Mouse (Mus musculus) layer of hippocampus, adult 18-20 months (tissue): Measurements from ENCODE around the gene Clec3a. TPM values are rescaled to one million over a fixed set of nuclear protein-coding genes. Genes with fewer than 3 reads are reported as not detected.

Experiments used
- DNase-seq, 2 experiments: peaks; one replicate each; pipeline ENCODE4 v3.0.0; 2022; ENCODE audit warnings: low spot score in 2 of 2
- total RNA-seq, 2 experiments: library from RNA; stranded (reverse); gene quantifications; 2 replicates each; pipeline ENCODE4 v1.2.3; 2021

Clec3a gene
- total RNA-seq, 2 experiments from 2014 or later: not detected

GRCm38 (mm10) chr8:114455953-114456352 is 38.1 kb downstream of the Clec3a start:
- peak in 1 of 2 experiments; percentile 42 for DNase-seq

DNA sequence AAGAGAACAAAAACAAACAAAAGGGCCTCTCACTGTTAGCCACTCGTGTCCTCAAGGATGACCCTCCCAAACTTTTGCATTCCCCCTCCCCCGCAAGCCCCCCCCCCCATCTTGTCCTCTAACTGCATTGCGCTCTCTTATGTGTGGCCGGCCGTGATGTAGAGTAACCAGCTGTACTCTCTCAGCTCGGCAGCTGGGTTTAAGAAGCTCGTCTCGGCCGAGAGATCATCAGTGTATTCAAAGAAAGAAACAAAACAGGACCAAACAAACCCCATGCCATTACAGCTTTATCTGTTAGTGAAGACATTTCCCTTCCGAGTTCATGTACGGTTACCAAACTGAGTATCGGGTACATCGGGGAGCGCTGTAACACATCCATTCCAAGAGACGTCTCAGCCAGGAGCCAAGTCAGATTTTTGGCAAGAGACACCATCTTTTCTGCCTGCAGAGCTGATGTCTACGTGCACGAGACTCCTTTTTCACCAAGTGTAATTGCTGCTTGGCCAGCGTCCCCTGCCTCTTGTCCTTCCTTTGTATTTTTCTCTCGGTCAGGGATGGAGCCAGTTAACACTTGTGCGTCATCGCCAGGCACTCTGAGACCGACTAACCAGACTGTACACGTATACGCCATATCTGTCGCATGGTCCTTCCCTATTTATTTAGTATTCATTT is 40.4 kb downstream of the Clec3a start:
- DNase-seq: peak in 1 of 2 experiments; percentile 10

DNA sequence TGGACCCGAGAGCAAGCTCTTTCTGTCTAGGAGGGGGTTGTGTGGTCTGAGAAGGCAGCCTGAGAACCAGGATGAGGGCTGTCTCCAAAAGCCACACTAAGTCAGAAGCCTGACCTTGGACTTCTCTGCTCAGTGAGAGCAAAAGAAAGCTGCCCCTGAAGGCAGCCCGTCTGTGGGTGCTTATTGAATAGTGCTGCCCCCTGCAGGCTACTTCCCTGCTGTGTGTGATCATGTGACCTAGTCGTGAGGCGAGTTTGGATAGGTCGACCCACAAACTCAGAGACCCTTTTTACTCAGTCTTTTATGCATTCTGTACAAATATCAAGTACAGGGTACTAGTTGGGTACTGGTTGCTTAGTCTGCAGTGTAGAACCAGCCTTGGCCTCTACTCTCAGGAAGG is 42.7 kb downstream of the Clec3a start:
- no peak for DNase-seq

GRCm38 (mm10) chr8:114462591-114462990 is 44.7 kb downstream of the Clec3a start:
- DNase-seq: peak in 1 of 2 experiments; percentile 25

- no peak for DNase-seq
These were observed 45.4 kb downstream of the Clec3a start for GRCm38 (mm10) chr8:114463305-114463704.

DNA sequence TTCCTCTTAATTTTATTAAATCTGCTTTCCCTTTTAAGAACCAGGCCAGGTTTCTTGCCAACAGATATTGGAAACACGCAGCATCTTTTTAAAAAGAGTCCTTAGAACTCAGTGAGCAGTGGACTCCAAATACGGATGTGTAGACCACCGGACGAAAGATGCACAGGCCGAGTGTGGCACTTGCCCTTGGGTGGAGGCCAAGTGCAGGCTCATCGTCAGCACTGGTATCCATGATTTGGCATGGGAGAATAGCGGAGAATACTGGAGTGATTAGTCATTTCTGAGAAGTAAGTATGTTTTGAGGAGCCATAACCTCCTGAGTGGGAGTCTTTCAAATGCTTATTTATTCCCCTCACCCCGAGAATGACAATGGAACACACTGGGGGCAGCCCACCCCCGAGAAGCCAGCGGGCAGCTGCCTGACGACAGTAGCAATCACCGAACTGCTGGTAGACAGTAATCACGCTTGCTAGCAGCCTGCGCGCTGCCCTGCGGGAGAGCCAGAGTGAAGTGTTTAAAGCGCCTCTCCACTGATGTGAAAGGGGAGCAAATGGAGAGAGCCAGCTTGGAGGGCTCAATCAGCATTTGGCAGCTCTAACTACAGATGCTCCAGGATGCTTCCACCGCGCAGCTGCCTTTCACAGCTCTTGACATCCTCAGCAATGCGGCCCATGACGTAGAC is 50.8 kb downstream of the Clec3a start:
- no peak for DNase-seq

- DNase-seq: no peak
These were observed 51.3 kb downstream of the Clec3a start for GRCm38 (mm10) chr8:114469208-114469590.

GRCm38 (mm10) chr8:114473546-114473945 is 55.7 kb downstream of the Clec3a start:
- no peak for DNase-seq

Other genes with a start within 250 kb of the Clec3a start
- 10 to 100 TPM in 1 of 2 experiments, 1 to 10 TPM in 1; 9.5 to 17.3 TPM for gene Vat1l, start 212.5 kb upstream of the Clec3a start, total RNA-seq
- gene Wwox, start 21.6 kb downstream of the Clec3a start, total RNA-seq: 10 to 100 TPM; 14.9 to 15.3 TPM